Mouse (Mus musculus) hindbrain, embryonic 12.5 days (tissue): ENCODE measurements at regions not wholly inside any gene's neighbourhood (a gene's known extent, or its start where the extent isn't known, plus 50 kb on each side); places are given as distances from the start of the nearest gene placed in this dataset.

ENCODE experiments used
- ATAC-seq: fragments of 200-750 bp; cut with Nextera tagmentation; 2 replicates; pipeline ENCODE4 v1.8.0; 2017; ENCODE audit warnings: moderate TSS enrichment; ENCODE audit not compliant: low FRiP score
- H3K27ac ChIP-seq: fragments of 300-500 bp; sonication (generic); 2 replicates; pipeline ENCODE4 v1.5.1; 2016; ENCODE audit warnings: mild to moderate bottlenecking
- H3K27me3 ChIP-seq: fragments of 300-500 bp; sonication (generic); 2 replicates; pipeline ENCODE4 v1.6.1; 2016; ENCODE audit warnings: mild to moderate bottlenecking
- H3K36me3 ChIP-seq: fragments of 300-500 bp; sonication (generic); 2 replicates; pipeline ENCODE4 v1.6.1; 2016; ENCODE audit warnings: mild to moderate bottlenecking
- H3K4me1 ChIP-seq: fragments of 300-500 bp; sonication (generic); 2 replicates; pipeline ENCODE4 v1.6.1; 2016
- H3K4me2 ChIP-seq: fragments of 300-500 bp; sonication (generic); replicated peaks from 2 replicates; pipeline ENCODE4 v1.6.1; 2016; ENCODE audit warnings: mild to moderate bottlenecking
- H3K4me3 ChIP-seq: fragments of 300-500 bp; sonication (generic); 2 replicates; pipeline ENCODE4 v1.5.1; 2016; ENCODE audit warnings: mild to moderate bottlenecking
- H3K9ac ChIP-seq: fragments of 300-500 bp; sonication (generic); 2 replicates; pipeline ENCODE4 v1.6.1; 2016; ENCODE audit warnings: mild to moderate bottlenecking, moderate library complexity
- H3K9me3 ChIP-seq: fragments of 300-500 bp; sonication (generic); replicated peaks from 2 replicates; pipeline ENCODE4 v1.6.1; 2016; ENCODE audit warnings: mild to moderate bottlenecking
- WGBS: fragments of 180-500 bp; shearing (Covaris S2); methylation state at CpG from one replicate; pipeline ENCODE4 v1.1.7; 2016; 5-methylcytosine and 5-hydroxymethylcytosine counted together

DNA sequence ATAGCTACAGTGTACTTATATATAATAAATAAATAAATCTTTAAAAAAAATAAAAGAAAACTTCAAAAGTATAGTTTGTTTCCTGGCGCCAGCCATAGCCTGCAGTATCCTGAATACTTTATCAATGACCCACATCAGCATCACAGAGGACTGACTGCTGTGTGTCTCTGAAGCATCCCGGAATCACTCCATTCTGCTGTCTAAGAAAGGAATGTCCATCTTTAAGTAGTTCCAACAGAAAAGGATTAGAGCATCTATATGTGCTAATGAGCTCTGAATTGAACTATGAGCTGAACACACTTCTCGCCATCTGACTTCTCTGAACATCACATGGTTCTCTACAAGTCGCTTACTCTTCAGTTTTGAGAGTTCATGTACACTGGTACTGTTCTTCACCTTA is 745.8 kb upstream of the Chrm3 start:
- Histone ChIP-seq H3K27me3 (no peaks in the 10 kb centered on the region), H3K9me3 (no peaks in the 10 kb centered on the region), H3K4me1 (no peaks in the 10 kb centered on the region), H3K36me3 (no peaks in the 10 kb centered on the region), H3K9ac (no peak overlapping the region), H3K4me2 (no peak overlapping the region), H3K27ac (no peak overlapping the region), H3K4me3 (no peak overlapping the region)
- no peak for ATAC-seq
- 81% methylated on average over 4 of the region's 4 CpGs for WGBS

DNA sequence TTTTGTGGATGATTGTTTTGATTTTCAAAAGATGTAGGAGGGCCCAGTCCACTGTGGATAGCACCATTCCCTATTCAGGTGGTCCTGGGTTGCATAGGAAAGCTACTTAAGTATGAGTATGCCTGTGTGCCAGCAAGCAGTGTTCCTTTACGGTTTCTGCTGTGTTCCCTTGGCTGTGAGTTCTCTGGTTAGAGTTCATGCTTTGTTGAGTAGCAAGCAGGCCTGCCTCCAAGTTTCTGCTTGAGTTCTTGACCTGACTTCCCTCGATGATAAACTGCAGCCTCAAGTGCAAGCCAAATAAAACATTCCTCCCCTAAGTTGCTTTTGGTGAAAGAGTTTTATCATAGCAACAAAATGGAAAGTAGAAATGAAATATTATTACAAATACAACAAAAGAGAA is 744.9 kb upstream of the Chrm3 start:
- WGBS: 89% methylated on average over 2 of the region's 2 CpGs
- Histone ChIP-seq H3K27ac (no peak overlapping the region), H3K27me3 (no peaks in the 10 kb centered on the region), H3K36me3 (no peaks in the 10 kb centered on the region), H3K9me3 (no peaks in the 10 kb centered on the region), H3K4me2 (no peak overlapping the region), H3K4me3 (no peak overlapping the region), H3K4me1 (no peaks in the 10 kb centered on the region), H3K9ac (no peak overlapping the region)
- no peak for ATAC-seq

DNA sequence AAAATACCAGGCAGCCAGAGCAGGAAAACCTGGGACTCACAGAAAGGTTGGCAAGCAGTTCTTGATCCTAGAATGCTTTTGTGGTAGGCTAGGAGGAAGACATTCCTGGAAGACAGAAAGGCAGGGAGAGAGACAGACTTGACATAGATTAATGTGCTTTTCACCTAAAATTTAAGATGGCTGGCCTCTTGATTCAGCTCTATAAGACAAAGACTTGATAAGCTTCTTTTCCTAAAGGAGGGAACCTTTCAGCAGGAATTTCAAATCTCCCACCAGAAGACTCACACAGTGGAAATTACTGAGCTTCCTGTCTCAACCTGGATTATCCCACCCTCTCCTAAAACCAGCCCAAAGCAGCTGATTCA is 738.9 kb upstream of the Chrm3 start:
- Histone ChIP-seq H3K9ac (no peak overlapping the region), H3K36me3 (no peaks in the 10 kb centered on the region), H3K4me1 (peaks cover 8% of the 10 kb centered on the region; the same call in 1 of the 2 replicates), H3K4me2 (no peak overlapping the region), H3K27me3 (no peaks in the 10 kb centered on the region), H3K4me3 (no peak overlapping the region), H3K9me3 (no peaks in the 10 kb centered on the region), H3K27ac (peak overlapping the region; percentile 67)
- ATAC-seq: no peak; the same call in 1 of the 2 replicates

DNA sequence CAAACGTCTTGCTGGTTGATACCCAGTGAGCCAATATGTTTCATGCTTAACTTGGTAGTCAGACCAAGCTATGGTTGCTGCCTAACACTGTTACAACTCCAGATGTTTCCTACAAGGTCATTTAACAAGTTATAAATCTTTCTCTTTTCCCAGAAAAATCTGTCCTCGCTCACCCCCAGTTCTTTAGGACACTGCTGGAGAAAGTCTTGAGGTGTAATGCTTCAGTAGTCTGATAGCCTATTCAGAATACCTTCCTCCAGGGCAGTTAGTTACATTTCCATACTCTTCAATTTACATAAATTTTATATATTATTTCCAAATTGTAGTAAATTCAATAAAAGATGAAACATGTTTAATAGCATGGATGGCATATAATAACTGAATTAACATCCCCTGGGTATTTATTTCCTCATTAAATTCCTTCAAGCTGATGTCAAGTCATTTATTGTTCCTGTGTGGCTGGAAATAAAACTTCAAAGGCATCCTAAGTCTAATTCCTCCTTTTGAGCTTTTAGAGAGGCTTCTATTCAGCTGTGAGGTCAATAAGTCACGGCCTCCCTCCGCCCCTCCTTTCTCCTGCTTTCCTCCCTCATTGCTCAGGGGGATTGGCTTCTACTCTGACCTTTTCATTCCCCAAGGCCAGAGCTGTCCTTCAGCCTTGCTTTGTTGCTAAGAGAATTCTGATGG is 738.4 kb upstream of the Chrm3 start:
- WGBS: 6% methylated on average over 4 of the region's 4 CpGs
- peak overlapping the region; percentile 67 for H3K27ac ChIP-seq

DNA sequence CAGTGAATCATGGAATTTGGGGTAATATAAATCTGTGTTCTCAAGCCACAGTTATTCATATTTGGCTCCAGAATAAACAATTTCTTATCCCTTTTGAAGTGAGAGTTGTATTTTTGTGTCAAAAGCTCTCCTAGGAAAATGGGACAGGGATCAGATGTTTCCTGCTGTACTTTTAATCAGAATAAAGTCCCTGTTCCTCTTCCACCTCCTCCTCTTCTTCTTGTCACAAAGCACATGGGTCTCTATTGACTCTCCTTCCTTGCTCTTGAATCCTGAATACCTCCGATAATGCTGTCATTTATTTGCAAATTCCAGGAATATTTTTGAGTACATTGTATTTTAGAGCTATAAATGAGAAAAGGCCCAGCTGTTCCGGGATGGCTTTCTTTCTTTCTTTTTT is 732.3 kb upstream of the Chrm3 start:
- Histone ChIP-seq H3K4me3 (no peak overlapping the region), H3K9me3 (peaks cover 4% of the 10 kb centered on the region; the same call in 1 of the 2 replicates), H3K9ac (no peak overlapping the region), H3K36me3 (no peaks in the 10 kb centered on the region), H3K27me3 (no peaks in the 10 kb centered on the region), H3K27ac (no peak overlapping the region), H3K4me2 (no peak overlapping the region), H3K4me1 (no peaks in the 10 kb centered on the region)
- WGBS: 84% methylated on average over 2 of the region's 2 CpGs
- ATAC-seq: no peak

More for the DNA sequence above, 738.4 kb upstream of the Chrm3 start:
- peak; percentile 58; the same call in 1 of the 2 replicates for ATAC-seq
- Histone ChIP-seq H3K4me2 (no peak overlapping the region), H3K9me3 (no peaks in the 10 kb centered on the region), H3K36me3 (no peaks in the 10 kb centered on the region), H3K27me3 (no peaks in the 10 kb centered on the region), H3K4me1 (peaks cover 8% of the 10 kb centered on the region; the same call in 1 of the 2 replicates), H3K4me3 (no peak overlapping the region), H3K9ac (no peak overlapping the region)
